Mouse (Mus musculus) Muller cell, postnatal 12 days (primary cell): ENCODE measurements at regions not wholly inside any gene's neighbourhood (a gene's known extent, or its start where the extent isn't known, plus 50 kb on each side); places are given as distances from the start of the nearest gene placed in this dataset.

Experiments used
- DNase-seq: peaks from one replicate; pipeline ENCODE4 v3.0.0-alpha.2; 2015; ENCODE audit errors: inconsistent ontology term

DNA sequence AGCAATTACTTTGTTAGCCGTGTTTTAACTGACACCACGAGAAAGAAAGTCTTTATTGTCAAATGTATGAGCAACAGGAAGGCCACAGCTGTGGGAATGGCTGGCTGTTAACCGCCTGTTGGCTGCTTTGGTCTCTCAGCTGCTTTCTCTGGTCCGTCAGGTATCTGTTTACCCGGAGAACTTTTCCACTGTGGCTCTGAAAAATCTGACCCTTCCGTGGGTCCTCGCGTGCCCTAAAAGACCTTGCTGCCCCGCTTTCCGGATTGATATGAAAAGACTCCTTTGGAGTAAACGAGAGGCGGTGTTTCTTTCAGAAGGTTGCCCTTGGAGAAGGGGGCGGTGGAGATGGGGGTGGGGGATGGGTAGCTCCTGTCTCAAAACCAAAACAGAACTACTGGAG is 75.9 kb downstream of the Sox14 start:
- DNase-seq: no peak

- DNase-seq: peak; percentile 83
These were observed 76.5 kb downstream of the Sox14 start for GRCm38 (mm10) chr9:99799387-99800021.

GRCm38 (mm10) chr9:99797066-99797770 is 78.8 kb downstream of the Sox14 start:
- peak; percentile 85 for DNase-seq

- peak; percentile 42 for DNase-seq
These were observed 75.6 kb upstream of the Cldn18 start for GRCm38 (mm10) chr9:99792700-99793099.

DNA sequence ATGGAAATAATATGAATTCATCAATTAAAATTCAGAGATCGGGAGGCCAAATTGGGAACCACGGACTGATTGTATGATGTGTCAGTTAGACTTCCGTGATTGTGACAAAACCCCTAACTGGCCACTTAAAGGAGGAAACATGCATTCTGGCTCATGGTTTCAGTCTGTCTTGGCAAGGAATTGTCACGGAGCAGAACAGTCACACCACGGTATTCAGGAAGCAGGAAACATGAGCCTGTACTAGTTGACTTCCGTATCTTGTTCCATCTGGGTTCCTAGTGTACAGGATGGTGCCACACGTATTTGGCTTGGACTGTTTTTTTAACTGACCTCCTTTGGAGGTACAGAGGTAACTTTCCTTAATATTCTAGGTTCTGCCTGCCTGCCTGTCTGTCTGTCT is 69.8 kb upstream of the Cldn18 start:
- no peak for DNase-seq

DNA sequence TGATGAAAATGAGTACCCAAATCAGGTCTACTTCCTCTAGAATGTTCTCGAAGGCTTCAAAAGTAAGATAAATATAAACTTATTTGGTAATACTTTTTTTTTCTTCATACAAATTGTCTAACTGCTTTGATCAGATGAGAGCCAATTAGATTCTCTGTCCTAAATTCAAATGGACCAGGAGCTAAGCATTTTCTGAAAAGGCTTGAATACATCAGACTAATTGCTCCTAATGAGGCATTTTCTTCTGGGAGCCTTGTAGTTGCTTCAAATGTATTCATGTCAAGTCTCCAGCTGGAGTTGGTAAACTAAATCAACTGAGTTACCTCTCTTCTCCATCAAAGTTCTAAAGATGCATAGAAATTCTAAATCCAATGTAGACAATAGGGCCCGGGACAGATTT is 66.1 kb upstream of the Cldn18 start:
- peak; percentile 86 for DNase-seq

DNA sequence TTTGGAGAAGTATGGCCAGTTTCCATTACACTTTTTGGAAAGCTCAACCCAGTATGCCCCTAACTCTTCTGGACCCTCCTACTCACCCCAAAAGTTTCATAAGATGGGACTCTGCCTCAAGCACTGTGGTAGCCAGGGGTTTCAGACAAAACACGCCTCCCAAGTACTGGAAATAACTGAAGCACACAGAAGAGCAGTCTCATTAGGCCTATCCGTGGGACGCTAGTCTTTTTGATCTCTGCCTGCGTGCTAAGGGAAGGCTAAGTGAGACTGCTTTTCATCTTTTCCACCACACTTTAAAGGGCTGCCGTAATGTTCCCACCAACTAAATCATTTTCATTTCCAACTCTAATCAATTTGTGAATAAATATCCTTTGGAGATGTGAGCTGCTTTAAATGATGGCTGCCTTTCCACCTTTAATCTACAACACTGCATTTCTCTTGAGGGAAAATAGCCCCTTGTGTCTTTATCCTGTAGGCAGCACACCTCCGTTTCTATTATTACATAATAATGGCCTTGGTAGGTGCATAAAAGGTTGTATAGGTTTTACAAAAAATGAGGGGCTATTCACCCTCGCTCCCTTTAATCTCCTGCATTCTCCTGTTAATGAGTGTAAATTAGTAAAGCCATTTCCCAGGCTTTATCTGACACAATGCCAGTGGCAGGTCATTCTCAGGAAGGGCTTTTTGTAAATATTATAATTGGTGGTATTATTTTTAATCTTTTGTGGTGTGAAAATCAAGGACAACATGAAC is 65.5 kb upstream of the Cldn18 start:
- no peak for DNase-seq

DNA sequence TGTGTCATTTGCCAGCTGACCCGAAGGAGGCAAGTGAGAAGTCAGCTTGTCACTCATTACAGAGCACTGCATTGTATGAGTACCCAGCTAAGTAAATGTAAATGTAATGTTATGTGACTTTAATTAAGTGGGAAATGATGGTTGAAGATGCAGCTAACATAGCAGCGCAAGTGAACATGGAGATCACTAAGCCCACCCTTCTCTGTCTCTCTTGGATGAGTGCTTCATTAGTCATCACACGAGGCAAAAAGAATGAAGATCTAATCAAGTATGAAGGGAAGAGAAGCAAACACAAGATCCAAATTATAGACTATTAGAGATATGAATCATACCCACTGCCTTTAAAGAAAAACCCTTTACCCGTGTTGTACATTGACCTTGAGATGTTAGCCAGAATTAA is 61.8 kb upstream of the Cldn18 start:
- DNase-seq: peak; percentile 85

DNA sequence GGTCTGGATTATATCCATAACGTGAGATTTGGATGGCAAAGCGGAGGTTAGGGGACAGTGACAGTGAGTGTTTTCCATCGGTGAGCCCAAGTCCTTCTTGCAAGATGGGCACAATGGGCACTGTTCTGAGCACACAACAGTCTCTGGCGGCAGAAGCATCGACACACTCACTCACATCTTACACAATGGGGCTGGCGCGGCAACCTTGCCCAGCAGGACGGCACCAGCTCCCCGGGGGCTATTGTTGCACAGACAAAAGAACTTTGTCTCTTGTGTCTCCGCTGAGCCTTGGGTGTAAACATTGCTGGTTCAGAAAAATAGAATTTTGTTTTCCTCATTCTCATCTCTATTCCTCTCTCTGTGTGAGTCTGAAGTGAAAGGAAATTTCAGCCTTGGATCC is 53.6 kb upstream of the Cldn18 start:
- peak; percentile 60 for DNase-seq
